Mouse (Mus musculus) forebrain, embryonic 16.5 days (tissue): ENCODE measurements around the gene Catsperd. TPM values are rescaled to one million over a fixed set of nuclear protein-coding genes. Genes with fewer than 3 reads are reported as not detected.

Source experiments
- ATAC-seq: fragments of 200-750 bp; cut with Nextera tagmentation; 2 replicates; pipeline ENCODE4 v1.8.0; 2017; ENCODE audit warnings: mild to moderate bottlenecking, moderate library complexity
- H3K27ac ChIP-seq: fragments of 300-500 bp; sonication (generic); 2 replicates; pipeline ENCODE4 v1.5.1; 2014; ENCODE audit warnings: low read length, control low read depth
- H3K27me3 ChIP-seq: fragments of 300-500 bp; sonication (generic); replicated peaks from 2 replicates; pipeline ENCODE4 v1.6.1; 2014; ENCODE audit warnings: low read length; ENCODE audit not compliant: control insufficient read depth, insufficient read depth
- H3K36me3 ChIP-seq: fragments of 300-500 bp; sonication (generic); 2 replicates; pipeline ENCODE4 v1.6.1; 2014; ENCODE audit not compliant: control insufficient read depth, insufficient read depth
- H3K4me1 ChIP-seq: fragments of 300-500 bp; sonication (generic); replicated peaks from 2 replicates; pipeline ENCODE4 v1.6.1; 2014; ENCODE audit warnings: low read length; ENCODE audit not compliant: control insufficient read depth, insufficient read depth
- H3K4me2 ChIP-seq: fragments of 300-500 bp; sonication (generic); 2 replicates; pipeline ENCODE4 v1.6.1; 2014; ENCODE audit warnings: mild to moderate bottlenecking, low read length, control low read depth
- H3K4me3 ChIP-seq: fragments of 300-500 bp; sonication (generic); replicated peaks from 2 replicates; pipeline ENCODE4 v1.5.1; 2014; ENCODE audit warnings: mild to moderate bottlenecking, low read length, control low read depth
- H3K9ac ChIP-seq: fragments of 300-500 bp; sonication (generic); replicated peaks from 2 replicates; pipeline ENCODE4 v1.6.1; 2014; ENCODE audit warnings: low read depth, low read length, control low read depth
- H3K9me3 ChIP-seq: fragments of 300-500 bp; sonication (generic); 2 replicates; pipeline ENCODE4 v1.6.1; 2016; ENCODE audit warnings: low read length; ENCODE audit not compliant: control insufficient read depth
- WGBS: fragments of 180-500 bp; shearing (Covaris S2); extraction: QIAGEN DNeasy Blood & Tissue Kit; methylation state at CpG from one replicate; pipeline ENCODE4 v1.1.7; 2014; 5-methylcytosine and 5-hydroxymethylcytosine counted together
- polyA plus RNA-seq: library from polyadenylated mRNA; unstranded; fragments of >200 nt; fragmentation: Nextera tagmentation; extraction: Ambion mirVana; gene quantifications from 2 replicates; pipeline ENCODE4 v1.2.1, GENCODE M21; 2015

Gene Catsperd
- polyA plus RNA-seq, 1 experiment from 2014 or later: 1.0 TPM

GRCm38 (mm10) chr17:56672941-56673646, 45.2 kb downstream of the Catsperd start, which contains the start of gene Ranbp3:
Gene Ranbp3 (plus strand): TSS chr17:56673294.
- H3K4me2 ChIP-seq: peak within 1 kb of the TSS; percentile 89
- no peaks in the 10 kb centered on the region for H3K9me3 ChIP-seq
- no peaks in the 10 kb centered on the region for H3K27me3 ChIP-seq
- H3K27ac ChIP-seq: peak within 1 kb of the TSS; percentile 86
- H3K9ac ChIP-seq: peak within 1 kb of the TSS; percentile 90
- H3K36me3 ChIP-seq: peaks cover 2% of the 10 kb centered on the region; the same call in 1 of the 2 replicates
- H3K4me1 ChIP-seq: peaks cover 37% of the 10 kb centered on the region
- WGBS: under 1% methylated on average over 47 of the region's 66 CpGs
- ATAC-seq: peak; percentile 91
- peak within 1 kb of the TSS; percentile 58 for H3K4me3 ChIP-seq

GRCm38 (mm10) chr17:56673647-56674416, 45.9 kb downstream of the Catsperd start:
- 2% methylated on average over 27 of the region's 37 CpGs for WGBS
- peak overlapping the region; percentile 80 for H3K27ac ChIP-seq
- no peaks in the 10 kb centered on the region for H3K9me3 ChIP-seq
- peaks cover 31% of the 10 kb centered on the region for H3K4me1 ChIP-seq
- peaks cover 2% of the 10 kb centered on the region; the same call in 1 of the 2 replicates for H3K36me3 ChIP-seq
- no peaks in the 10 kb centered on the region for H3K27me3 ChIP-seq
- peak overlapping the region; percentile 65 for H3K4me2 ChIP-seq
- peak overlapping the region; percentile 58 for H3K4me3 ChIP-seq
- peak; percentile 22 for ATAC-seq
- peak overlapping the region; percentile 90 for H3K9ac ChIP-seq

- H3K27me3 ChIP-seq: no peaks in the 10 kb centered on the region
- H3K36me3 ChIP-seq: peaks cover 7% of the 10 kb centered on the region; the same call in 1 of the 2 replicates
- WGBS: 87% methylated on average over 4 of the region's 4 CpGs
- H3K9ac ChIP-seq: no peak overlapping the region
- peaks cover 2% of the 10 kb centered on the region for H3K4me1 ChIP-seq
- H3K4me3 ChIP-seq: no peak overlapping the region
- ATAC-seq: no peak
- no peaks in the 10 kb centered on the region for H3K9me3 ChIP-seq
- no peak overlapping the region for H3K27ac ChIP-seq
- no peak overlapping the region for H3K4me2 ChIP-seq
Measured at GRCm38 (mm10) chr17:56681791-56682190, 53.8 kb downstream of the Catsperd start.

GRCm38 (mm10) chr17:56682880-56683279, 54.9 kb downstream of the Catsperd start:
- peaks cover 7% of the 10 kb centered on the region; the same call in 1 of the 2 replicates for H3K36me3 ChIP-seq
- no peak for ATAC-seq
- 83% methylated on average over 3 of the region's 3 CpGs for WGBS

GRCm38 (mm10) chr17:56683546-56684140, 55.7 kb downstream of the Catsperd start:
- Histone ChIP-seq H3K36me3 (peaks cover 7% of the 10 kb centered on the region; the same call in 1 of the 2 replicates), H3K4me2 (no peak overlapping the region), H3K9ac (no peak overlapping the region), H3K4me1 (no peaks in the 10 kb centered on the region; the same call in none of the 2 replicates), H3K4me3 (no peak overlapping the region), H3K9me3 (no peaks in the 10 kb centered on the region), H3K27ac (no peak overlapping the region), H3K27me3 (no peaks in the 10 kb centered on the region)
- 89% methylated on average over 5 of the region's 5 CpGs for WGBS
- ATAC-seq: no peak

More at GRCm38 (mm10) chr17:56682880-56683279, 54.9 kb downstream of the Catsperd start:
- Histone ChIP-seq H3K4me3 (no peak overlapping the region), H3K27me3 (no peaks in the 10 kb centered on the region), H3K9ac (no peak overlapping the region), H3K9me3 (no peaks in the 10 kb centered on the region), H3K4me1 (no peaks in the 10 kb centered on the region; the same call in none of the 2 replicates), H3K4me2 (no peak overlapping the region), H3K27ac (no peak overlapping the region)

- peaks cover 7% of the 10 kb centered on the region; the same call in 1 of the 2 replicates for H3K36me3 ChIP-seq
- H3K27ac ChIP-seq: no peak overlapping the region
- WGBS: 83% methylated on average over 2 of the region's 2 CpGs
Measured at GRCm38 (mm10) chr17:56684649-56685048, 56.7 kb downstream of the Catsperd start.

GRCm38 (mm10) chr17:56686801-56687200, 58.9 kb downstream of the Catsperd start:
- Histone ChIP-seq H3K36me3 (0 out of 2 replicates have a peak, but pooled peaks cover 4% of the 10 kb centered on the region), H3K4me2 (no peak overlapping the region), H3K9ac (no peak overlapping the region), H3K27ac (no peak overlapping the region), H3K27me3 (no peaks in the 10 kb centered on the region), H3K9me3 (no peaks in the 10 kb centered on the region), H3K4me3 (no peak overlapping the region), H3K4me1 (peaks cover 2% of the 10 kb centered on the region)
- no peak for ATAC-seq
- WGBS: 96% methylated on average over 4 of the region's 4 CpGs

More at GRCm38 (mm10) chr17:56684649-56685048, 56.7 kb downstream of the Catsperd start:
- Histone ChIP-seq H3K4me2 (no peak overlapping the region), H3K4me3 (no peak overlapping the region), H3K9me3 (no peaks in the 10 kb centered on the region), H3K9ac (no peak overlapping the region), H3K4me1 (no peaks in the 10 kb centered on the region; the same call in none of the 2 replicates), H3K27me3 (no peaks in the 10 kb centered on the region)
- no peak for ATAC-seq

GRCm38 (mm10) chr17:56688045-56688444, 60.1 kb downstream of the Catsperd start:
- no peak overlapping the region for H3K4me2 ChIP-seq
- no peak overlapping the region for H3K27ac ChIP-seq
- peaks cover 3% of the 10 kb centered on the region for H3K4me1 ChIP-seq
- no peak for ATAC-seq
- H3K27me3 ChIP-seq: no peaks in the 10 kb centered on the region
- H3K9ac ChIP-seq: no peak overlapping the region
- H3K4me3 ChIP-seq: no peak overlapping the region
- H3K36me3 ChIP-seq: 0 out of 2 replicates have a peak, but pooled peaks cover 4% of the 10 kb centered on the region
- H3K9me3 ChIP-seq: no peaks in the 10 kb centered on the region

- Histone ChIP-seq H3K4me3 (no peak overlapping the region), H3K4me1 (peaks cover 9% of the 10 kb centered on the region), H3K27me3 (no peaks in the 10 kb centered on the region), H3K9me3 (no peaks in the 10 kb centered on the region), H3K9ac (no peak overlapping the region), H3K4me2 (no peak overlapping the region), H3K27ac (no peak overlapping the region), H3K36me3 (0 out of 2 replicates have a peak, but pooled peaks cover 4% of the 10 kb centered on the region)
- ATAC-seq: no peak
- 90% methylated on average over 2 of the region's 2 CpGs for WGBS
Measured at GRCm38 (mm10) chr17:56688689-56689088, 60.7 kb downstream of the Catsperd start.
